ENCODE assay signal across 15 mouse cellular contexts in the genomic region with DNA sequence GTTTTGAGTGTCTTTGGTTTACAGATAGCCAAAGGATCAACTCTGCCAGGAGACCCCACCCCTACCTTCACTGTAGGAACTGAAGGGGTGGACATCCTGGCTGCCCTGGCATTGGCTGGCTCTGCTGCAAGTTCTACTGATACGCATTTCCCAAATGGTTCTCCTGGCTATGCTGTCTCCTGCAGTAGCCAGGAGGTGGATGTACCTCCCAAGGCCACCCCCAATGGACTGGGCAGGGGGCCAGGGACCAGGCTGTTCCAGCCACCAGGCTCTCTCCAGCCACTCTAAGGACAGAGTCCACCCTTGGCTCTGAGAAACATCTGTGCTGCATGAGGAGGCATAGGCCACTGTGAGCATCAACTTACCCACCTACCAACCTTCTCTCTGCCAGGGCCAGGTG.
DNase-seq lines count a peak whose midpoint lies in the region; ATAC-seq and TF ChIP-seq lines count a peak whose summit lies in the region.
"Had no signal": no experiment of that assay in that cellular context is flagged by ENCODE, and none has a peak within 500 bp of the region (broad histone marks: within the 10 kb centered on the region; RNA-seq: fewer than 3 reads in every experiment).

No protein-coding gene starts in this region.

- 96% methylated on average over 1 of the region's 1 CpGs for WGBS in kidney, embryonic 15.5 days

- H3K4me1 ChIP-seq in kidney, embryonic 15.5 days = peaks cover 27% of the 10 kb centered on the region
- H3K4me1 ChIP-seq: midbrain, embryonic 13.5 days; neural tube, embryonic 12.5 days had no signal

- no peaks in the 10 kb centered on the region for H3K27me3 ChIP-seq in kidney, embryonic 15.5 days
- H3K27me3 ChIP-seq: midbrain, embryonic 13.5 days; stomach, embryonic 15.5 days had no signal

- peak; percentile 83 for DNase-seq in kidney, adult 18-20 months
- peak; percentile 64 to 91 for DNase-seq in adrenal gland, postnatal 36 days
- peak; percentile 63 to 76 for DNase-seq in heart, adult 9 months (ENCODE audit: low spot score in 2 of 2)
- DNase-seq in kidney, postnatal 4 days = peak; percentile 21 to 35
- no peak for DNase-seq in neural tube, embryonic 10.5 days (ENCODE audit: extremely low spot score, low spot score)
- DNase-seq in urinary bladder, postnatal 25 days (ENCODE audit: low spot score) = no peak
- DNase-seq in layer of hippocampus, adult 2 months (ENCODE audit: low spot score in 2 of 2) = no peak
- DNase-seq: embryo, embryonic 11 days; layer of hippocampus, adult 9-11 months had no signal

- no peak overlapping the region for H3K4me2 ChIP-seq in kidney, embryonic 15.5 days
- H3K4me2 ChIP-seq: hindbrain, embryonic 14.5 days; midbrain, embryonic 13.5 days; neural tube, embryonic 12.5 days; stomach, embryonic 15.5 days had no signal

- H3K4me3 ChIP-seq in kidney, embryonic 15.5 days (replicated peaks) = no peak overlapping the region
- no peak overlapping the region for H3K4me3 ChIP-seq in layer of hippocampus, adult 2 months
- H3K4me3 ChIP-seq: erythroblast, embryonic 14.5 days; midbrain, embryonic 13.5 days; neural tube, embryonic 12.5 days; stomach, embryonic 15.5 days had no signal

- no peak overlapping the region for H3K27ac ChIP-seq in kidney, embryonic 15.5 days
- H3K27ac ChIP-seq in layer of hippocampus, adult 2 months = no peak overlapping the region
- H3K27ac ChIP-seq: hindbrain, embryonic 14.5 days; midbrain, embryonic 13.5 days; neural tube, embryonic 12.5 days; stomach, embryonic 15.5 days had no signal

- no peaks in the 10 kb centered on the region for H3K36me3 ChIP-seq in kidney, embryonic 15.5 days
- H3K36me3 ChIP-seq: midbrain, embryonic 13.5 days; neural tube, embryonic 12.5 days; stomach, embryonic 15.5 days had no signal

- H3K9me3 ChIP-seq in kidney, embryonic 15.5 days (replicated peaks) = no peaks in the 10 kb centered on the region
- H3K9me3 ChIP-seq: midbrain, embryonic 13.5 days; neural tube, embryonic 12.5 days; stomach, embryonic 15.5 days had no signal

- H3K9ac ChIP-seq in kidney, embryonic 15.5 days = no peak overlapping the region
- H3K9ac ChIP-seq: hindbrain, embryonic 14.5 days; midbrain, embryonic 13.5 days; neural tube, embryonic 12.5 days; stomach, embryonic 15.5 days had no signal

- ATAC-seq in kidney, embryonic 15.5 days (replicated peaks; ENCODE audit: low FRiP score) = no peak
- ATAC-seq: midbrain, embryonic 13.5 days had no signal

- TF ChIP-seq CTCF in layer of hippocampus, adult 2 months (conservative IDR thresholded peaks at IDR 0.05) = no peak

Comparison
In these comparisons a context has a peak if more than half of its experiments do, and no peak if none do; other contexts are left out.
1. DNase-seq: peak in kidney, adult 18-20 months (single experiment), adrenal gland, postnatal 36 days (2 of 2), heart, adult 9 months (2 of 2) and kidney, postnatal 4 days (2 of 2); none in neural tube, embryonic 10.5 days (single experiment), urinary bladder, postnatal 25 days (single experiment) and layer of hippocampus, adult 2 months (0 of 2).